Mouse (Mus musculus) thymus, adult 2 months (tissue): ENCODE data around the gene Bbip1.

Experiments used
- CTCF ChIP-seq: fragments of 200-500 bp; IDR thresholded peaks from 2 replicates; pipeline ENCODE4 v1.5.1; 2012; ENCODE audit warnings: mild to moderate bottlenecking, control low read depth, low read length, moderate library complexity, borderline replicate concordance; ENCODE audit not compliant: control insufficient read depth, poor library complexity, insufficient read depth; ENCODE audit errors: extremely low read depth
- POLR2A ChIP-seq: fragments of 200-500 bp; IDR thresholded peaks from 2 replicates; pipeline ENCODE4 v1.6.1; 2012; ENCODE audit warnings: mild to moderate bottlenecking, low read length, control low read depth, moderate library complexity; ENCODE audit not compliant: control insufficient read depth, poor library complexity, insufficient read depth; ENCODE audit errors: extremely low read depth

GRCm38 (mm10) chr19:53983336-53983735 lies 38.9 kb upstream of the Bbip1 start:
- TF ChIP-seq POLR2A: no peak
- TF ChIP-seq CTCF: no peak
